Mouse (Mus musculus): Measurements from ENCODE around the gene Rrm2.

The Rrm2 gene

GRCm38 (mm10) chr12:24746579-24747296 is 38.7 kb downstream of the Rrm2 start:
- no peak for DNase-seq (ENCODE audit: low read depth in 2 of 2, low spot score in 2 of 2)

- DNase-seq (ENCODE audit: low read depth in 2 of 2, low spot score in 2 of 2): no peak
Measured at GRCm38 (mm10) chr12:24747297-24747696, 39.3 kb downstream of the Rrm2 start.

GRCm38 (mm10) chr12:24750521-24750920 is 42.5 kb downstream of the Rrm2 start:
- no peak for DNase-seq (ENCODE audit: low read depth in 2 of 2, low spot score in 2 of 2)

- DNase-seq (ENCODE audit: low read depth in 2 of 2, low spot score in 2 of 2): no peak
Measured at GRCm38 (mm10) chr12:24753680-24754079, 45.6 kb downstream of the Rrm2 start.

GRCm38 (mm10) chr12:24754693-24755092 is 46.7 kb downstream of the Rrm2 start:
- no peak for DNase-seq (ENCODE audit: low read depth in 2 of 2, low spot score in 2 of 2)

- no peak for DNase-seq (ENCODE audit: low read depth in 2 of 2, low spot score in 2 of 2)
Measured at GRCm38 (mm10) chr12:24755471-24755870, 47.4 kb downstream of the Rrm2 start.

- no peak for DNase-seq (ENCODE audit: low read depth in 2 of 2, low spot score in 2 of 2)
Measured at GRCm38 (mm10) chr12:24757387-24757786, 49.3 kb downstream of the Rrm2 start.

GRCm38 (mm10) chr12:24758374-24758773 is 50.3 kb downstream of the Rrm2 start:
- no peak for DNase-seq (ENCODE audit: low read depth in 2 of 2, low spot score in 2 of 2)

- DNase-seq (ENCODE audit: low read depth in 2 of 2, low spot score in 2 of 2): no peak
Measured at GRCm38 (mm10) chr12:24762253-24762652, 54.2 kb downstream of the Rrm2 start.
